Mouse (Mus musculus) mouse embryonic stem cell (cell line): ENCODE results near the gene Prtn3.
"Not testable (repeated sequence)": the region's sequence is repeated elsewhere in the genome, so short reads cannot be mapped to it uniquely, and the experiment has no call there.

ENCODE experiments used
- in situ Hi-C, 2 experiments: fragments of 300-500 bp; cut with MboI; formaldehyde crosslinking; loops; 1 replicate in 1 of 2; 3 replicates in 1 of 2; pipeline ENCODE4 v1.14.3; 2019 to 2020; ENCODE audit warnings: low sequenced_read_pairs in 2 of 2, low pct_unique_long_range_greater_than_20kb in 1 of 2, mixed read lengths in 1 of 2; ENCODE audit not compliant: unreplicated experiment in 1 of 2

The Prtn3 gene

GRCm38 (mm10) chr10:79865801-79866295, 8.4 kb upstream of the Prtn3 start:
- in situ Hi-C loops = no loop called here

DNA sequence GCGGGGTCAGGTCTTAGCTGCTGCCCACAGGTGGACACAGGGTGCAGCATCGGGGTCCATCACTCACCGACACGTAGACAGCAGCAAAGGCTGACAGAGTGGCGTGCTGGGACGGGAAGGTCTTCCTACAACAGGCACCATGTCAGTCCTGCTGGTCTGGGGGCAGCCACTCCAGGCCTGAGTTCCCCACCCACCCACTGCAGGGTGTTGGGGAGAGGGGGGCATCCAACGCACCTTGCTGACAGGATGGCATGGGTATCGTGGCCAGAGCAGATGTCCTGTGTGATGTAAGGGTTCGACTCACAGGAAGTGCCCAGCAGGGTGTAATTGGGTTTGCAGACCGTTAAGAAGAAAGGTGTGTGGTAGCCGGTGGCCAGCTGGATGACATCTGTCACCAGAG, 7.7 kb upstream of the Prtn3 start:
- in situ Hi-C loops = no loop called here

GRCm38 (mm10) chr10:79871845-79872244, 2.4 kb upstream of the Prtn3 start:
- in situ Hi-C loops = no loop called here

DNA sequence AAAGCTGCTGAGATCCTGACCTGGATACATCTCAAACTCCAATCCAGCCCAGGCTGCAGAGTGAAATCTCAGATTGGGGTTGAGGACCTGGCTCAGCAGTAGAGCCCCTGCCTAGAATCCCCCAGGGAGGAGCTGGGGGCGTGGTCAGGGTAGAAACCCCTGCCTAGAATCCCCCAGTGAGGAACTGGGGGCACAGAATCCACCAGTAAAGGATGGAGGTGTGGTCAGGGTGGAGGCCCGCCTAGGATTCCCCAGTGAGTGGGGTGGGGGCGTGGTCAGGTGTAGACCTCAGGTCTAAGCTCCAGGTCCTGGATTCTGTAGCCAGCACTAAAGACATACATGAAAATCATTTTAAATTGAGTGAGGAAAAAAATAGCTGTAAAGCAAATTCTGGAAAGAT, 1.4 kb upstream of the Prtn3 start:
- in situ Hi-C loops = no loop called here

DNA sequence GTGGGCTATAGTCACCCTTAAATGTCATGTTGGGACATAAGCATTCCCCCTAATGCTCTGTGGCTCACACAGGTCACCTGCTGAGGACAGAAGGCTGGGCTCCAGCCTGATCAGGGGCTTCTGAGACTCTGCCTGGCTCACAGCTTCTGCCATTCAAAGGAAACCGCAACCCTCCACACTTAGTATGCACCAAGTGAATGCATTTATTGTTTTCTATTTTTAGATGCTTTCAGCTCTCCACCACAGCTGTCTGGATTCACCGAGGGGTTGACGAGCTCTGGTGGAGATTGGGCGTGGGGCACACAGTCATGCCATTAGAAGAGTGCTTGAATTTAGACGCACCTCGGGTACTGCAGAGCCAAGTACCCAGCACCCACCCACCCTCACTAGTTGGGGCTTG, 963 bp upstream of the Prtn3 start:
- in situ Hi-C loops = no loop called here

GRCm38 (mm10) chr10:79873715-79874289, 474 bp upstream of the Prtn3 start:
- in situ Hi-C loops = no loop called here

DNA sequence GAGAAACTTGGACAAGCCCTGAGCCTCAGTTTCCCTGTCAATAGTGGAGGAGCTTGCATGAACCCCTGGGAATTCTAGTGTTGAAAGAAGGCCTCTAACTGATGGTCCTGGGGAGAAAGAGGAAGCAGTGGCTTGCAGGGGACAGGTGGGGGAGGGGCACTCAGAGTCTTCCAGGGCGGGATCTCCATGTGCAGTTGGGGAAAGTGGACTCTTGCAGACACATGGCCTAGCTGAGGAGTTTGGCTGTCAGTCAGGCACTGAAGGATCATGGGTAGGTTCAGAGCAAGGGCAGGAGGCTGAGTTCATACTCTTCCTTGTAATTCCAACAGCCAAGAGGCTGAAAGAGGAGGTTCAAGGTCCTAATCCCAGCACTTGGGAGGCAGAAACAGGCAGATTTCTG, 2.9 kb downstream of the Prtn3 start:
- in situ Hi-C loops = no loop called here

- in situ Hi-C loops = no loop called here
Measured at GRCm38 (mm10) chr10:79877757-79878156, 3.5 kb downstream of the Prtn3 start.

- in situ Hi-C loops = no loop called here
Measured at GRCm38 (mm10) chr10:79879527-79879926, 5.3 kb downstream of the Prtn3 start.

GRCm38 (mm10) chr10:79880721-79881120, 6.4 kb downstream of the Prtn3 start:
- in situ Hi-C loops = loop anchor here in 1 of 2 experiments (5.0 kb wide), 2 partner anchors 47 to 48 kb away; partner anchors contain the start of gene Arid3a

- in situ Hi-C loops = loop anchor here in 1 of 2 experiments (5.0 kb wide), 2 partner anchors 45 to 50 kb away; partner anchors contain the start of gene Arid3a
Measured at GRCm38 (mm10) chr10:79881981-79882380, 7.7 kb downstream of the Prtn3 start.

DNA sequence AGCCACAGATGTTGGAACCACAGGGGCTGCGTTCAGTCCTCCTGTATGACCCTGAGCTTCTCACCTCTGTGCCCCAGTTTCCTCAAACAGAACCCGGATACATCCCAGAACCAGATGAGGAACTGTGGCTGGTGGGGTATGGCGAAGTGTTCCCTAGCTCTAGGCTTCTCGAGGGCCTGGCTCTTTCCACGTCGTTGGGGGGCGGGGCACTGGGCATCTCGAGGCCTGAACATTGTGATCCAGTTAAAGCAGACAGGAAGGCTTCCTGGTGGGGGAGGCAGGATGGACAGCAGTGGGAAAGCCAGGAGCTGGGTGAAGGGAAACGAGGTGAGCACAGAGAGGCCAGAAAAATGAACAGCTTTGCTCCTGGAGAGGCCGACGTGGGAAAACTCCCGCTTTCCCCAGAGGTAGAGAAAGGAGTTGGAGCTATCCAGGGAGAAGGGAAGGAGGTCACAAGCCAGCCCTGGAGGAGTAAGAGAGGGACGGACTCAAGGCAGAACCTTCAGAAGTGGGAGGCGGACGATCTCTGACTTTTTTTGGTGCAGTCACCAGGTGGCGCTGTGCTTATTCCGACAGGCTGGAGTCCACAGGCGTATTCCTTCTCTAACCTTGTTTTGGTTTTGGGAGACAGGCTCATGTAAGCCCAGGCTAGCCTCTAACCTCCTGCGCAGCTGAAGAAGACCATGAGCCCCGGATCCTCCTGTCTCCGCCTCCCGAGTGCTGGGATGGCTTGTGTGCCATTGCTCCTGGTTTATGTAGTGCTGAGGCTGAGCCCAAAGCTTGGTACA, 9.2 kb downstream of the Prtn3 start:
- in situ Hi-C loops = loop anchor here in 1 of 2 experiments (5.0 kb wide), 2 partner anchors 44 to 51 kb away; partner anchors contain the start of gene Arid3a

GRCm38 (mm10) chr10:79884446-79884845, 10.2 kb downstream of the Prtn3 start:
- in situ Hi-C loops = loop anchor here in 1 of 2 experiments (5.0 kb wide), 2 partner anchors 43 to 52 kb away; partner anchors contain the start of gene Arid3a

- in situ Hi-C loops = loop anchor here in 1 of 2 experiments (5.0 kb wide), 2 partner anchors 42 to 53 kb away; partner anchors contain the start of gene Arid3a
Measured at GRCm38 (mm10) chr10:79884938-79885337, 10.7 kb downstream of the Prtn3 start.

- in situ Hi-C loops = no loop called here
Measured at GRCm38 (mm10) chr10:79886054-79886453, 11.8 kb downstream of the Prtn3 start, which contains the start of gene Elane. Gene Elane, plus strand, starts transcription at chr10:79886247.

DNA sequence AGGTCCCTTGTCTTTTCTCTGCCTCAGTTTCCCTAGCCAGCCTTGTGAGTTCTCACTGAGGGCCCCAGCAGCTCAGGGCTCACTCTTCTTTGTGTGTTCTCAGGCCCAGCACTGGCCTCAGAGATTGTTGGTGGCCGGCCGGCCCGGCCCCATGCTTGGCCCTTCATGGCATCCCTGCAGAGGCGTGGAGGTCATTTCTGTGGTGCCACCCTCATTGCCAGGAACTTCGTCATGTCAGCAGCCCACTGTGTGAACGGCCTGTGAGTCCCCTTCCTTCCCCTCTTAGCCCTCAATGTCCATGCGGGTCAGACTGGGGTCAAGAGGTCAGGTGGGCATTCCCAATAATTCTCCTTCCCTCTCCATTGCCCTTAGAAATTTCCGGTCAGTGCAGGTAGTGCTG, 12.3 kb downstream of the Prtn3 start:
- in situ Hi-C loops = no loop called here

- in situ Hi-C loops = no loop called here
Measured at GRCm38 (mm10) chr10:79889386-79889785, 15.1 kb downstream of the Prtn3 start.

- in situ Hi-C loops = no loop called here
Measured at GRCm38 (mm10) chr10:79890670-79891069, 16.4 kb downstream of the Prtn3 start, which contains the start of gene Cfd. Gene Cfd, plus strand, starts transcription at chr10:79890853.

- in situ Hi-C loops = not testable (repeated sequence)
Measured at GRCm38 (mm10) chr10:79892451-79893118, 18.3 kb downstream of the Prtn3 start.
